Mouse (Mus musculus) bone marrow, adult 2 months (tissue): ENCODE results near the gene Nme9.

Source experiments
- CTCF ChIP-seq: fragments of 200-500 bp; IDR thresholded peaks from 2 replicates; pipeline ENCODE4 v1.5.1; 2011; ENCODE audit warnings: low read length, control low read depth; ENCODE audit not compliant: control insufficient read depth, insufficient read depth
- POLR2A ChIP-seq: fragments of 200-500 bp; IDR thresholded peaks from 2 replicates; pipeline ENCODE4 v1.6.1; 2011; ENCODE audit warnings: low read depth, mild to moderate bottlenecking, control low read depth, low read length, borderline replicate concordance; ENCODE audit not compliant: control insufficient read depth

GRCm38 (mm10) chr9:99451161-99451560 lies at the start of gene Nme9:
- no peak for TF ChIP-seq POLR2A
- no peak for TF ChIP-seq CTCF
